12 mouse cellular contexts compared by ENCODE assay signal in the genomic region with DNA sequence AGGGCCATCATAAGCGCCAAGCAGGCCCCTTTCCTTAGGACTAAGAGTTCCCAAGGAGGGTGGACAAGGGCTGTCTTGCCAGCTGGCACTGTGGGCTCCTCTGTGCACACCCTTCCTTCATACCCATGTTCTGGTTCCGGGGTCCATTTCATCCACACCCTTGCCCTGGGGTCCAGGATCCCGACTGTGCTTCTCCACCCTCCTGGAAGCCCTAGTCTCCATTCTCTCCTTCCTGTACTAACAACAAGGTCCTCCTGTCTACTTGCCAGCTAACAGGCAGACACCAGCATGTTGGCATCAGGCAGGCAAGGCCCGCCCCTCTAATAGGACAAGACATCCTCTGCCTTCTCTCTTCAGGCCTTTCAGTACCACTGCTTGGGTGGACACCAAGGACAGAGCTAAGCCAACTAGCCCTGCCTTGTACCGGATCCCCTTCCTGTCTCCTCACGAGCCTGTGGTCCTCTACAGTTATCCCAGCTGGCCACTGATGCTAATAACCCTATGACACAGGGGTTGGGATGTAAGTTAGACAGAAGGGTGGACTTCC. TPM values are rescaled to one million over a fixed set of nuclear protein-coding genes. Genes with fewer than 3 reads are reported as not detected.
DNase-seq lines count a peak whose midpoint lies in the region; ATAC-seq and TF ChIP-seq lines count a peak whose summit lies in the region.
"Had no signal": no experiment of that assay in that cellular context is flagged by ENCODE, and none has a peak within 500 bp of the region (broad histone marks: within the 10 kb centered on the region; RNA-seq: fewer than 3 reads in every experiment).

No protein-coding gene starts in this region.

- 0 out of 2 replicates have a peak, but pooled peaks cover 3% of the 10 kb centered on the region for H3K27me3 ChIP-seq in hindbrain, embryonic 10.5 days (ENCODE audit: insufficient read depth, poor library complexity, severe bottlenecking)
- no peaks in the 10 kb centered on the region for H3K27me3 ChIP-seq in hindbrain, embryonic 14.5 days (ENCODE audit: control insufficient read depth, insufficient read depth, low read length)
- no peaks in the 10 kb centered on the region for H3K27me3 ChIP-seq in neural tube, embryonic 12.5 days (replicated peaks)
- H3K27me3 ChIP-seq in intestine, postnatal 0 days (replicated peaks; ENCODE audit: control insufficient read depth, insufficient read depth, low read length), result no peaks in the 10 kb centered on the region
- H3K27me3 ChIP-seq in stomach, embryonic 16.5 days (ENCODE audit: control insufficient read depth, insufficient read depth, low read length), result no peaks in the 10 kb centered on the region

- TF ChIP-seq CTCF in intestine, postnatal 0 days (IDR thresholded peaks at IDR 0.05; ENCODE audit: low read depth), result no peak

- H3K9me3 ChIP-seq in hindbrain, embryonic 10.5 days, result no peaks in the 10 kb centered on the region
- H3K9me3 ChIP-seq in hindbrain, embryonic 14.5 days (ENCODE audit: control insufficient read depth, low read length), result no peaks in the 10 kb centered on the region
- no peaks in the 10 kb centered on the region for H3K9me3 ChIP-seq in neural tube, embryonic 12.5 days
- no peaks in the 10 kb centered on the region for H3K9me3 ChIP-seq in intestine, postnatal 0 days (ENCODE audit: control insufficient read depth)
- no peaks in the 10 kb centered on the region for H3K9me3 ChIP-seq in stomach, embryonic 16.5 days (replicated peaks; ENCODE audit: control insufficient read depth, low read length)
- H3K9me3 ChIP-seq: limb, embryonic 13.5 days had no signal

- no peak for DNase-seq in hindbrain, embryonic 10.5 days (ENCODE audit: low spot score)
- DNase-seq in hindbrain, embryonic 14.5 days (ENCODE audit: low spot score), result no peak
- DNase-seq in neural tube, embryonic 10.5 days (ENCODE audit: extremely low spot score, low spot score), result no peak
- no peak for DNase-seq in adrenal gland, postnatal 14 days
- no peak for DNase-seq in cerebellum, adult 11-12 months
- DNase-seq: cerebellum, postnatal 25 days; thymus, postnatal 4 days had no signal

- no peak for ATAC-seq in hindbrain, embryonic 14.5 days (ENCODE audit: low FRiP score)
- ATAC-seq in neural tube, embryonic 12.5 days (ENCODE audit: low FRiP score, low read depth), result no peak
- ATAC-seq in intestine, postnatal 0 days, result no peak
- ATAC-seq in stomach, embryonic 16.5 days (ENCODE audit: insufficient read depth, low FRiP score), result no peak

- H3K36me3 ChIP-seq in hindbrain, embryonic 10.5 days, result peaks cover 52% of the 10 kb centered on the region
- H3K36me3 ChIP-seq in hindbrain, embryonic 14.5 days (replicated peaks; ENCODE audit: control insufficient read depth, insufficient read depth), result no peaks in the 10 kb centered on the region; the same call in 1 of the 2 replicates
- peaks cover 32% of the 10 kb centered on the region; the same call in 1 of the 2 replicates for H3K36me3 ChIP-seq in neural tube, embryonic 12.5 days
- H3K36me3 ChIP-seq in intestine, postnatal 0 days (ENCODE audit: control insufficient read depth, insufficient read depth), result peaks cover 14% of the 10 kb centered on the region
- no peaks in the 10 kb centered on the region for H3K36me3 ChIP-seq in stomach, embryonic 16.5 days (ENCODE audit: control insufficient read depth, insufficient read depth, low read length)

- H3K4me1 ChIP-seq in hindbrain, embryonic 10.5 days (replicated peaks), result peaks cover 92% of the 10 kb centered on the region
- peaks cover 25% of the 10 kb centered on the region for H3K4me1 ChIP-seq in hindbrain, embryonic 14.5 days (replicated peaks; ENCODE audit: control insufficient read depth, insufficient read depth, low read length)
- peaks cover 55% of the 10 kb centered on the region for H3K4me1 ChIP-seq in neural tube, embryonic 12.5 days
- H3K4me1 ChIP-seq in intestine, postnatal 0 days (replicated peaks; ENCODE audit: control insufficient read depth, insufficient read depth, low read length), result peaks cover 39% of the 10 kb centered on the region
- H3K4me1 ChIP-seq in stomach, embryonic 16.5 days (ENCODE audit: control insufficient read depth, insufficient read depth, low read length), result peaks cover 48% of the 10 kb centered on the region

- peak overlapping the region; percentile 10; the same call in 1 of the 2 replicates for H3K4me3 ChIP-seq in hindbrain, embryonic 10.5 days
- H3K4me3 ChIP-seq in hindbrain, embryonic 14.5 days (replicated peaks; ENCODE audit: low read length), result no peak overlapping the region
- no peak overlapping the region for H3K4me3 ChIP-seq in neural tube, embryonic 12.5 days
- no peak overlapping the region for H3K4me3 ChIP-seq in intestine, postnatal 0 days (ENCODE audit: low read depth, low read length)
- H3K4me3 ChIP-seq in stomach, embryonic 16.5 days (replicated peaks; ENCODE audit: low read length), result no peak overlapping the region
- H3K4me3 ChIP-seq: limb, embryonic 13.5 days had no signal

- no peak overlapping the region for H3K4me2 ChIP-seq in hindbrain, embryonic 14.5 days (replicated peaks)
- no peak overlapping the region for H3K4me2 ChIP-seq in neural tube, embryonic 12.5 days (replicated peaks)
- H3K4me2 ChIP-seq in intestine, postnatal 0 days (replicated peaks; ENCODE audit: low read depth), result no peak overlapping the region
- no peak overlapping the region for H3K4me2 ChIP-seq in stomach, embryonic 16.5 days (ENCODE audit: low read depth, low read length)
- H3K4me2 ChIP-seq: limb, embryonic 13.5 days had no signal

- WGBS in hindbrain, embryonic 10.5 days, result 79% methylated on average over 6 of the region's 6 CpGs
- WGBS in hindbrain, embryonic 14.5 days, result 87% methylated on average over 6 of the region's 6 CpGs
- WGBS in neural tube, embryonic 12.5 days, result 85% methylated on average over 6 of the region's 6 CpGs
- WGBS in intestine, postnatal 0 days, result 86% methylated on average over 6 of the region's 6 CpGs
- WGBS in stomach, embryonic 16.5 days, result 80% methylated on average over 6 of the region's 6 CpGs

- peak overlapping the region; percentile 94 for H3K27ac ChIP-seq in hindbrain, embryonic 10.5 days
- H3K27ac ChIP-seq in hindbrain, embryonic 14.5 days, result no peak overlapping the region
- H3K27ac ChIP-seq in neural tube, embryonic 12.5 days, result no peak overlapping the region
- H3K27ac ChIP-seq in intestine, postnatal 0 days (ENCODE audit: low read depth, low read length), result peak overlapping the region; percentile 95
- H3K27ac ChIP-seq in stomach, embryonic 16.5 days (ENCODE audit: low read length), result peak overlapping the region; percentile 96

- no peak overlapping the region for H3K9ac ChIP-seq in hindbrain, embryonic 14.5 days
- 0 out of 2 replicates have a peak overlapping the region, but pooled peaks have one; percentile 6 for H3K9ac ChIP-seq in neural tube, embryonic 12.5 days
- H3K9ac ChIP-seq in intestine, postnatal 0 days (ENCODE audit: low read depth, low read length), result 0 out of 2 replicates have a peak overlapping the region, but pooled peaks have one; percentile 24
- no peak overlapping the region for H3K9ac ChIP-seq in stomach, embryonic 16.5 days (ENCODE audit: low read length)
- H3K9ac ChIP-seq: limb, embryonic 13.5 days had no signal

RNA-seq across cellular contexts. Expression of a gene that starts 10.4 kb away (rescaled TPM):
- 109 and 143 TPM in 2 replicates for polyA plus RNA-seq in hindbrain, embryonic 10.5 days (2016; fragmentation: Nextera tagmentation; extraction: Ambion mirVana)
- polyA plus RNA-seq in hindbrain, embryonic 14.5 days (2014; fragmentation: Nextera tagmentation; extraction: Ambion mirVana), result 20.5 and 20.7 TPM in 2 replicates
- 140 and 169 TPM in 2 replicates for polyA plus RNA-seq in neural tube, embryonic 12.5 days (2016; fragmentation: Nextera tagmentation; extraction: Ambion mirVana)
- 9.2 and 9.5 TPM in 2 replicates for polyA plus RNA-seq in intestine, postnatal 0 days (2015; fragmentation: Nextera tagmentation; extraction: Ambion mirVana)
- 7.7 and 10.2 TPM in 2 replicates for polyA plus RNA-seq in stomach, embryonic 16.5 days (2015; fragmentation: Nextera tagmentation; extraction: Ambion mirVana)
- total RNA-seq in adrenal gland, postnatal 14 days (2021), result 14.5 and 23.0 TPM in 2 replicates

RNA-seq across cellular contexts. Expression of a gene that starts 18.7 kb away (rescaled TPM):
- 0.91 and 0.95 TPM in 2 replicates for polyA plus RNA-seq in hindbrain, embryonic 10.5 days (2016; fragmentation: Nextera tagmentation; extraction: Ambion mirVana)
- 89.1 and 99.3 TPM in 2 replicates for polyA plus RNA-seq in hindbrain, embryonic 14.5 days (2014; fragmentation: Nextera tagmentation; extraction: Ambion mirVana)
- 2.4 and 4.1 TPM in 2 replicates for polyA plus RNA-seq in neural tube, embryonic 12.5 days (2016; fragmentation: Nextera tagmentation; extraction: Ambion mirVana)
- 0.17 and 0.24 TPM in 2 replicates for polyA plus RNA-seq in intestine, postnatal 0 days (2015; fragmentation: Nextera tagmentation; extraction: Ambion mirVana)
- 0.34 and 0.52 TPM in 2 replicates for polyA plus RNA-seq in stomach, embryonic 16.5 days (2015; fragmentation: Nextera tagmentation; extraction: Ambion mirVana)
- total RNA-seq in adrenal gland, postnatal 14 days (2021), result 28.5 and 31.5 TPM in 2 replicates
- polyA plus RNA-seq: spleen, adult 2 months had no signal

RNA-seq across cellular contexts. Expression of a gene that starts 32.8 kb away (rescaled TPM):
- polyA plus RNA-seq in hindbrain, embryonic 10.5 days (2016; fragmentation: Nextera tagmentation; extraction: Ambion mirVana), result 956 and 1,072 TPM in 2 replicates
- 48.7 and 56.4 TPM in 2 replicates for polyA plus RNA-seq in hindbrain, embryonic 14.5 days (2014; fragmentation: Nextera tagmentation; extraction: Ambion mirVana)
- polyA plus RNA-seq in neural tube, embryonic 12.5 days (2016; fragmentation: Nextera tagmentation; extraction: Ambion mirVana), result 372 and 405 TPM in 2 replicates
- 0.81 and 1.9 TPM in 2 replicates for polyA plus RNA-seq in intestine, postnatal 0 days (2015; fragmentation: Nextera tagmentation; extraction: Ambion mirVana)
- 29.4 and 43.3 TPM in 2 replicates for polyA plus RNA-seq in stomach, embryonic 16.5 days (2015; fragmentation: Nextera tagmentation; extraction: Ambion mirVana)
- total RNA-seq in adrenal gland, postnatal 14 days (2021), result not detected in 2 replicates

RNA-seq across cellular contexts. Expression of a gene that starts 46.1 kb away (rescaled TPM):
- polyA plus RNA-seq in hindbrain, embryonic 10.5 days (2016; fragmentation: Nextera tagmentation; extraction: Ambion mirVana), result 0.11 and 0.14 TPM in 2 replicates
- polyA plus RNA-seq in hindbrain, embryonic 14.5 days (2014; fragmentation: Nextera tagmentation; extraction: Ambion mirVana), result 0.41 and 0.67 TPM in 2 replicates
- 0.24 and 0.60 TPM in 2 replicates for polyA plus RNA-seq in neural tube, embryonic 12.5 days (2016; fragmentation: Nextera tagmentation; extraction: Ambion mirVana)
- not detected in 2 replicates for polyA plus RNA-seq in intestine, postnatal 0 days (2015; fragmentation: Nextera tagmentation; extraction: Ambion mirVana)
- polyA plus RNA-seq in stomach, embryonic 16.5 days (2015; fragmentation: Nextera tagmentation; extraction: Ambion mirVana), result 0.18 TPM in 1 of 2 replicates, not detected in the other
- not detected in 2 replicates for total RNA-seq in adrenal gland, postnatal 14 days (2021)
- polyA plus RNA-seq: spleen, adult 2 months had no signal

RNA-seq across cellular contexts. Expression of a gene that starts 50.8 kb away (rescaled TPM):
- polyA plus RNA-seq in hindbrain, embryonic 10.5 days (2016; fragmentation: Nextera tagmentation; extraction: Ambion mirVana), result 18.9 and 20.9 TPM in 2 replicates
- polyA plus RNA-seq in hindbrain, embryonic 14.5 days (2014; fragmentation: Nextera tagmentation; extraction: Ambion mirVana), result 15.8 and 18.1 TPM in 2 replicates
- polyA plus RNA-seq in neural tube, embryonic 12.5 days (2016; fragmentation: Nextera tagmentation; extraction: Ambion mirVana), result 22.2 TPM in 2 replicates
- 5.8 and 6.1 TPM in 2 replicates for polyA plus RNA-seq in intestine, postnatal 0 days (2015; fragmentation: Nextera tagmentation; extraction: Ambion mirVana)
- 19.8 and 20.3 TPM in 2 replicates for polyA plus RNA-seq in stomach, embryonic 16.5 days (2015; fragmentation: Nextera tagmentation; extraction: Ambion mirVana)
- 13.9 and 15.6 TPM in 2 replicates for total RNA-seq in adrenal gland, postnatal 14 days (2021)

Comparison
In these comparisons a context has a peak if more than half of its experiments do, and no peak if none do; other contexts are left out.
1. H3K27ac ChIP-seq: peak in hindbrain, embryonic 10.5 days (single experiment), intestine, postnatal 0 days (single experiment) and stomach, embryonic 16.5 days (single experiment); none in hindbrain, embryonic 14.5 days (single experiment) and neural tube, embryonic 12.5 days (single experiment).
2. RNA of a gene that starts 18.7 kb away (polyA plus RNA-seq): 89.1 to 99.3 TPM in hindbrain, embryonic 14.5 days; 2.4 to 4.1 TPM in neural tube, embryonic 12.5 days, 0.91 to 0.95 TPM in hindbrain, embryonic 10.5 days, 0.34 to 0.52 TPM in stomach, embryonic 16.5 days and 0.17 to 0.24 TPM in intestine, postnatal 0 days; every median in the first group is over 10 times any median in the second.
3. H3K9ac ChIP-seq: peak in neural tube, embryonic 12.5 days (single experiment) and intestine, postnatal 0 days (single experiment); none in hindbrain, embryonic 14.5 days (single experiment) and stomach, embryonic 16.5 days (single experiment).
4. RNA of a gene that starts 32.8 kb away (polyA plus RNA-seq): 956 to 1,072 TPM in hindbrain, embryonic 10.5 days, 372 to 405 TPM in neural tube, embryonic 12.5 days, 48.7 to 56.4 TPM in hindbrain, embryonic 14.5 days and 29.4 to 43.3 TPM in stomach, embryonic 16.5 days; 0.81 to 1.9 TPM in intestine, postnatal 0 days; every median in the first group is over 10 times any median in the second.